In genomic region chr3:123353183-123353582, GRCm38 (mm10) we compare ENCODE assay signal across 8 mouse cellular contexts. TPM values are rescaled to one million over a fixed set of nuclear protein-coding genes. Genes with fewer than 3 reads are reported as not detected.
DNase-seq lines count a peak whose midpoint lies in the region; ATAC-seq and TF ChIP-seq lines count a peak whose summit lies in the region.

No protein-coding gene starts in this region.

- no peak overlapping the region for H3K4me2 ChIP-seq in limb, embryonic 11.5 days (ENCODE audit: low read depth, severe bottlenecking)

- 70% methylated on average over 6 of the region's 6 CpGs for WGBS in limb, embryonic 11.5 days
- 74% methylated on average over 6 of the region's 6 CpGs for WGBS in limb, embryonic 10.5 days

- no peak overlapping the region for H3K9ac ChIP-seq in limb, embryonic 11.5 days (ENCODE audit: low read length)

- peak; percentile 20 for DNase-seq in cerebellum, adult 8-10 months
- no peak for DNase-seq in cerebellum, adult 11-12 months
- peak; percentile 69 for DNase-seq in limb, embryonic 11.5 days (ENCODE audit: low spot score)
- no peak for DNase-seq in limb, embryonic 10.5 days (ENCODE audit: low spot score)
- DNase-seq in Patski (ENCODE audit: low read depth, low spot score), result no peak
- DNase-seq in forelimb bud, embryonic 11.5 days (ENCODE audit: low read depth, low spot score), result peak; percentile 68
- DNase-seq in lung, postnatal 10 days, result peak; percentile 56

- H3K36me3 ChIP-seq in limb, embryonic 11.5 days (ENCODE audit: control insufficient read depth, insufficient read depth, low read length), result no peaks in the 10 kb centered on the region
- H3K36me3 ChIP-seq in limb, embryonic 10.5 days, result no peaks in the 10 kb centered on the region

- H3K27me3 ChIP-seq in limb, embryonic 11.5 days (ENCODE audit: control insufficient read depth, insufficient read depth, low read length), result no peaks in the 10 kb centered on the region
- H3K27me3 ChIP-seq in limb, embryonic 10.5 days (ENCODE audit: low read depth, poor library complexity, severe bottlenecking), result no peaks in the 10 kb centered on the region
- no peaks in the 10 kb centered on the region for H3K27me3 ChIP-seq in Patski

- ATAC-seq in limb, embryonic 11.5 days (ENCODE audit: insufficient number of reproducible peaks, low FRiP score, low TSS enrichment, low read depth), result no peak
- no peak for ATAC-seq in Patski
- no peak for ATAC-seq in erythroblast, adult 5-6 weeks (replicated peaks; ENCODE audit: low FRiP score, poor library complexity, severe bottlenecking)

- H3K27ac ChIP-seq in limb, embryonic 11.5 days (replicated peaks; ENCODE audit: low read depth, low read length), result no peak overlapping the region
- H3K27ac ChIP-seq in limb, embryonic 10.5 days, result no peak overlapping the region

- peak; percentile 80 for TF ChIP-seq CTCF in Patski (IDR thresholded peaks at IDR 0.05)

- CTCF ChIA-PET in Patski (lab: Charles Lee), result interaction anchor here (0.9 to 4.4 kb wide), 13 partner anchors 10 to 392 kb away, joined by 3 to 49 read pairs (median 6); partner anchors contain the start of gene Synpo2

- no peak overlapping the region for H3K4me3 ChIP-seq in limb, embryonic 11.5 days (ENCODE audit: low read depth, low read length)
- H3K4me3 ChIP-seq in limb, embryonic 10.5 days, result no peak overlapping the region

- POLR2A ChIA-PET in Patski (lab: Charles Lee), result no interaction called here

- no peaks in the 10 kb centered on the region for H3K4me1 ChIP-seq in limb, embryonic 11.5 days (ENCODE audit: control insufficient read depth, insufficient read depth, low read length)
- no peaks in the 10 kb centered on the region for H3K4me1 ChIP-seq in limb, embryonic 10.5 days

- no peaks in the 10 kb centered on the region for H3K9me3 ChIP-seq in limb, embryonic 11.5 days (ENCODE audit: control insufficient read depth, low read length)
- H3K9me3 ChIP-seq in limb, embryonic 10.5 days (replicated peaks), result no peaks in the 10 kb centered on the region

- in situ Hi-C loops in Patski (cut with MboI; ENCODE audit: low pct_unique_long_range_greater_than_20kb), result loop anchor here (5.0 to 25.0 kb wide), 3 partner anchors 121 to 416 kb away; no protein-coding TSS in a partner anchor

RNA-seq across cellular contexts. Expression of gene Mettl14, which starts 32.7 kb away (rescaled TPM):
- polyA plus RNA-seq in limb, embryonic 11.5 days (2014; fragmentation: Nextera tagmentation; extraction: Ambion mirVana), result 26.9 and 28.5 TPM in 2 replicates
- 25.4 and 30.6 TPM in 2 replicates for polyA plus RNA-seq in limb, embryonic 10.5 days (2016; fragmentation: Nextera tagmentation; extraction: Ambion mirVana)
- polyA plus RNA-seq in Patski (2021), result 28.9 TPM
- 6.1 and 6.9 TPM in 2 replicates for total RNA-seq in erythroblast, adult 5-6 weeks (2015; ENCODE audit: low replicate concordance)
- total RNA-seq in erythroblast, adult 5-6 weeks (2017; ENCODE audit: low replicate concordance), result 3.1 and 5.3 TPM in 2 replicates

Comparison
In these comparisons a context has a peak if more than half of its experiments do, and no peak if none do; other contexts are left out.
1. DNase-seq: peak in cerebellum, adult 8-10 months (single experiment), limb, embryonic 11.5 days (single experiment), forelimb bud, embryonic 11.5 days (single experiment) and lung, postnatal 10 days (single experiment); none in cerebellum, adult 11-12 months (single experiment), limb, embryonic 10.5 days (single experiment) and Patski (single experiment).